ENCODE assay signal across 8 mouse cellular contexts in genomic region chr15:25621351-25622199, GRCm38 (mm10). TPM values are rescaled to one million over a fixed set of nuclear protein-coding genes. Genes with fewer than 3 reads are reported as not detected.
DNase-seq lines count a peak whose midpoint lies in the region; ATAC-seq and TF ChIP-seq lines count a peak whose summit lies in the region.

No protein-coding gene starts in this region.

- ATAC-seq in embryonic facial prominence, embryonic 13.5 days (ENCODE audit: insufficient number of reproducible peaks, insufficient read depth, low FRiP score, low TSS enrichment, low read depth): no peak
- ATAC-seq in limb, embryonic 15.5 days (ENCODE audit: insufficient number of reproducible peaks, low FRiP score, low TSS enrichment, low read depth): no peak; the same call in 1 of the 2 replicates
- no peak for ATAC-seq in neural tube, embryonic 11.5 days (ENCODE audit: insufficient read depth, low FRiP score, low TSS enrichment)

- H3K4me3 ChIP-seq in layer of hippocampus, adult 2 months: peak overlapping the region; percentile 76
- H3K4me3 ChIP-seq in embryonic facial prominence, embryonic 13.5 days: peak overlapping the region; percentile 89
- peak overlapping the region; percentile 79 for H3K4me3 ChIP-seq in limb, embryonic 15.5 days
- H3K4me3 ChIP-seq in neural tube, embryonic 11.5 days (ENCODE audit: low read depth, low read length): peak overlapping the region; percentile 69

- 0 out of 2 replicates have a peak, but pooled peaks cover 4% of the 10 kb centered on the region for H3K27me3 ChIP-seq in embryonic facial prominence, embryonic 13.5 days
- H3K27me3 ChIP-seq in limb, embryonic 15.5 days: no peaks in the 10 kb centered on the region
- H3K27me3 ChIP-seq in neural tube, embryonic 11.5 days (ENCODE audit: control insufficient read depth, insufficient read depth, low read length): no peaks in the 10 kb centered on the region

- H3K27ac ChIP-seq in layer of hippocampus, adult 2 months: peak overlapping the region; percentile 43; the same call in 1 of the 2 replicates
- H3K27ac ChIP-seq in embryonic facial prominence, embryonic 13.5 days: no peak overlapping the region
- H3K27ac ChIP-seq in limb, embryonic 15.5 days: peak overlapping the region; percentile 58
- H3K27ac ChIP-seq in neural tube, embryonic 11.5 days (ENCODE audit: low read depth, low read length): no peak overlapping the region

- intact Hi-C loops in left cerebral cortex, postnatal 10 days (cut with DNase I): loop anchor here (10.0 kb wide), 1 partner anchor 177 kb away; no protein-coding TSS in a partner anchor

- no peaks in the 10 kb centered on the region for H3K9me3 ChIP-seq in embryonic facial prominence, embryonic 13.5 days
- H3K9me3 ChIP-seq in limb, embryonic 15.5 days: no peaks in the 10 kb centered on the region
- H3K9me3 ChIP-seq in neural tube, embryonic 11.5 days (ENCODE audit: control insufficient read depth, low read length): no peaks in the 10 kb centered on the region

- TF ChIP-seq CTCF in layer of hippocampus, adult 2 months (conservative IDR thresholded peaks at IDR 0.05): no peak

- peak overlapping the region; percentile 54 for H3K9ac ChIP-seq in embryonic facial prominence, embryonic 13.5 days
- peak overlapping the region; percentile 24; the same call in 1 of the 2 replicates for H3K9ac ChIP-seq in limb, embryonic 15.5 days
- peak overlapping the region; percentile 40 for H3K9ac ChIP-seq in neural tube, embryonic 11.5 days (ENCODE audit: low read length)

- DNase-seq in layer of hippocampus, adult 2 months (ENCODE audit: low spot score in 2 of 2): no peak
- no peak for DNase-seq in layer of hippocampus, postnatal 10 days (ENCODE audit: low spot score in 2 of 2)
- DNase-seq in neural tube, embryonic 11.5 days (ENCODE audit: low spot score): no peak
- DNase-seq in right cerebral cortex, adult 18-20 months: no peak
- DNase-seq in left cerebral cortex, postnatal 10 days (ENCODE audit: extremely low spot score in 1 of 2, low spot score in 2 of 2): no peak
- DNase-seq in spleen, adult 12 weeks (ENCODE audit: low spot score): no peak

- peaks cover 33% of the 10 kb centered on the region for H3K4me1 ChIP-seq in embryonic facial prominence, embryonic 13.5 days
- peaks cover 35% of the 10 kb centered on the region for H3K4me1 ChIP-seq in limb, embryonic 15.5 days
- peaks cover 5% of the 10 kb centered on the region; the same call in 1 of the 2 replicates for H3K4me1 ChIP-seq in neural tube, embryonic 11.5 days (ENCODE audit: control insufficient read depth, insufficient read depth, low read length)

- peak overlapping the region; percentile 77 for H3K4me2 ChIP-seq in embryonic facial prominence, embryonic 13.5 days
- H3K4me2 ChIP-seq in limb, embryonic 15.5 days: peak overlapping the region; percentile 70
- H3K4me2 ChIP-seq in neural tube, embryonic 11.5 days (ENCODE audit: low read depth): peak overlapping the region; percentile 53

- no peaks in the 10 kb centered on the region for H3K36me3 ChIP-seq in embryonic facial prominence, embryonic 13.5 days
- H3K36me3 ChIP-seq in limb, embryonic 15.5 days: no peaks in the 10 kb centered on the region
- no peaks in the 10 kb centered on the region for H3K36me3 ChIP-seq in neural tube, embryonic 11.5 days (ENCODE audit: control insufficient read depth, insufficient read depth, low read length)

- WGBS in embryonic facial prominence, embryonic 13.5 days: 4% methylated on average over 20 of the region's 20 CpGs
- WGBS in limb, embryonic 15.5 days: 7% methylated on average over 20 of the region's 20 CpGs
- WGBS in neural tube, embryonic 11.5 days: 6% methylated on average over 20 of the region's 20 CpGs

RNA-seq across cellular contexts. Expression of gene Myo10, which starts 0.8 kb away (rescaled TPM):
- 10 to 100 TPM; 52.0 to 54.3 TPM for total RNA-seq in layer of hippocampus, adult 2 months (2021)
- 10 to 100 TPM; 71.4 to 77.1 TPM for total RNA-seq in layer of hippocampus, postnatal 10 days (2021)
- polyA plus RNA-seq in embryonic facial prominence, embryonic 13.5 days (2015; fragmentation: Nextera tagmentation; extraction: Ambion mirVana): 27.9 and 30.4 TPM in 2 replicates
- 28.4 and 28.6 TPM in 2 replicates for polyA plus RNA-seq in limb, embryonic 15.5 days (2015; fragmentation: Nextera tagmentation; extraction: Ambion mirVana)
- 40.5 and 41.4 TPM in 2 replicates for polyA plus RNA-seq in neural tube, embryonic 11.5 days (2014; fragmentation: Nextera tagmentation; extraction: Ambion mirVana)
- total RNA-seq in left cerebral cortex, postnatal 10 days (2021): 10 to 100 TPM; 40.9 to 44.9 TPM

Comparison
In these comparisons a context has a peak if more than half of its experiments do, and no peak if none do; other contexts are left out.
1. H3K27ac ChIP-seq: peak in layer of hippocampus, adult 2 months (single experiment) and limb, embryonic 15.5 days (single experiment); none in embryonic facial prominence, embryonic 13.5 days (single experiment) and neural tube, embryonic 11.5 days (single experiment).
2. Peak in every context shown above with its lines, with median percentiles within 50 percentile points of each other: H3K4me3 ChIP-seq, H3K4me2 ChIP-seq and H3K9ac ChIP-seq.